Mouse (Mus musculus): ENCODE data around the gene Jun. TPM values are rescaled to one million over a fixed set of nuclear protein-coding genes. Genes with fewer than 3 reads are reported as not detected.

Jun gene
- total RNA-seq, 4 experiments from 2014 or later: 43.7 to 85.1 (median 58.2) TPM

GRCm38 (mm10) chr4:95031158-95031557, 20.9 kb downstream of the Jun start:
- no peak for DNase-seq (ENCODE audit: low spot score in 2 of 2)

DNA sequence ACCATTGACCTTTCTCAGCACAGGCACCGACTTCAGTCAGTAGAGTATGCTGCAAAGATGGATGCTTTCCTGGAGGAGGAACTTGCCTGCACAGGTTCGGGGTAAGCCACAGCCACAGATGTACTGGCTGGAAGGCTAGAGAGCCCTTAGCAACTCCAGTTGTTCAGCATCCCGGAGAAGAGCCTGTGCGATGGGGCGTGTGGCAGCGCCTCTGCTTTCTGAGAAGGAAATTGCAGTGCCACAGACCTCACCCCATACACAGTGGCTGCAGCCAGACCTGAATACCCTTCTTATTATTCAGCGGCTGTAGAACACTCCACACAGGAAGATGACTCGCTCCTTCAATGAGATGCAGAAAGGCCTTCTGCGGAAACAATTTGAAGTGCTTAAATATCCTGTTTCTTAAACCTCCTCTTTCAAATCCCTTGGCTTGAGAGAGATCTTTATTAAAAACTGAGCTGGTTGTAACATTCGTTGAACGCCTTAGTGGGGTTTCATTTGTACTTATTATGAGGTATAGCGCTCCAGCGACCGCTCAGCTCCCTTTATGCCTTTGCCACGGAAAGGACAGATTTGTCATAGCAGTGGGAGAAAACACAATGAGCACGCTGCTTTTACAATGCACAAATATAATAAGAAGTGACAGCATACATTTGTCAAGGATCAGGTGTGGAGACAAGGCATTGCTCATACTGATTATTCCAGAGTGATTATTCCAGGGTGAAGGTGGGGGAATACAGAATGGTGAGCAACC, 26.0 kb downstream of the Jun start:
- no peak for DNase-seq (ENCODE audit: low spot score in 2 of 2)

GRCm38 (mm10) chr4:95023350-95023953, 28.6 kb downstream of the Jun start:
- no peak for DNase-seq (ENCODE audit: low spot score in 2 of 2)

GRCm38 (mm10) chr4:95021649-95022637, 30.1 kb downstream of the Jun start:
- no peak for DNase-seq (ENCODE audit: low spot score in 2 of 2)

GRCm38 (mm10) chr4:95020201-95020600, 31.8 kb downstream of the Jun start:
- DNase-seq (ENCODE audit: low spot score in 2 of 2): no peak

DNA sequence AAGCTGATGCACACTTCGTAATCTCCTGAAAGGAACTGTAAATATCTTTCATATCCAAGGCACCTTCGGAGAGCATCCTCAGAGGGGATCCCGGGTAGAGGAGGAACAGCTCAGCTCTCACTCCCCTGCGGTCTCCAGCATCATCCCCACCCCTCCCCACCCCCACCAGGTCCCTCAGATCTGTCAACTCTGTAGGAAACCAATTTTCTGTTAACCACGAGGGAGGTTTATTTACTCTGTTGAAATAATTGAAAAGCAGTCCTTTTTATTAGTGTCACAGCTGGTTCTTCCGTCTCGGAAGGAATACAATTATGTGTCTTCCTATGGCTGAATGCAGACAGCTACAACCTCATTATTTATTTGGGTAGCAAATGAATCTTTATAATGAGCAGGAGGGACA, 33.8 kb downstream of the Jun start:
- DNase-seq (ENCODE audit: low spot score in 2 of 2): no peak

- DNase-seq (ENCODE audit: low spot score in 2 of 2): no peak
These were observed 39.3 kb downstream of the Jun start for GRCm38 (mm10) chr4:95012706-95013105.

DNA sequence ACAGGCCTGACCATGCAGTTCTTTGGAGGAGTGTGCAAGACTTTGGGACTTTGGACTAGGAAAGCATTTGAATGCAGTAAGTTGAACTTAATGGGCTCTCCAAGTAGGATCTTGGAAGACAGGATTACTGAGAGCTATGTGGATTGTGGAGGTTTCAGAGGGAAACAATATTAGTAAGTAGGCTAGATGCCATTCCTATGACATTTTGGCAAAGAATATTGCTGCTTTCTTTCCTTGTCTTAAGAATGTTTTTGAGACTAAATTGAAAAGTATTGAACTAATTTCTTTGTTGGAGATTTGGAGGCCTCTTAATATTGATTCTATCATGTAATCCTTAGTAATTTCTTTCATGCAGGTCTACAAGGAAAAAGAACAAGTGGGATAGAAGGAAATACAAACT, 39.8 kb downstream of the Jun start:
- no peak for DNase-seq (ENCODE audit: low spot score in 2 of 2)

- peak; percentile 29 to 51 for DNase-seq (ENCODE audit: low spot score in 2 of 2)
These were observed 43.6 kb downstream of the Jun start for GRCm38 (mm10) chr4:95008175-95009057.

DNA sequence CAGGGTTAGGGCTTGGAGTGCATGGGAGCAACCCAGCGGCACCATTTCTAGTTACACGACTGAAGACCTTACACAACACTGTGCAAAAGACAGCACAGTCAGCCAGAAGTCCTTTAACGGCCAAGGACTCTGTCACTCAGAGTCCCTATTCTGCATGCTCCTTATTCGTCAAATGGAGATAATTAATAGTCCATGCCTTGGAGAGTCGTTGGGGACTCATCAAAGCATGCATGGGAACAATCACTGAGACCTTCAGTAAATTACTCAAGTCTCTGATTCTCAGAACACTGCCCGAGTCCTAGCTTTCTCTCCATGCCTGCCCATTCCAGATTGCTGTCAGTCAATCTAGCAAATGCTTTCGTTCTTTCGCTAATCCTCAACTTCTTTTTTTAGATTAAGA, 44.3 kb downstream of the Jun start:
- DNase-seq (ENCODE audit: low spot score in 2 of 2): no peak

- DNase-seq (ENCODE audit: low spot score in 2 of 2): no peak
These were observed 46.7 kb downstream of the Jun start for GRCm38 (mm10) chr4:95005251-95005830.

DNA sequence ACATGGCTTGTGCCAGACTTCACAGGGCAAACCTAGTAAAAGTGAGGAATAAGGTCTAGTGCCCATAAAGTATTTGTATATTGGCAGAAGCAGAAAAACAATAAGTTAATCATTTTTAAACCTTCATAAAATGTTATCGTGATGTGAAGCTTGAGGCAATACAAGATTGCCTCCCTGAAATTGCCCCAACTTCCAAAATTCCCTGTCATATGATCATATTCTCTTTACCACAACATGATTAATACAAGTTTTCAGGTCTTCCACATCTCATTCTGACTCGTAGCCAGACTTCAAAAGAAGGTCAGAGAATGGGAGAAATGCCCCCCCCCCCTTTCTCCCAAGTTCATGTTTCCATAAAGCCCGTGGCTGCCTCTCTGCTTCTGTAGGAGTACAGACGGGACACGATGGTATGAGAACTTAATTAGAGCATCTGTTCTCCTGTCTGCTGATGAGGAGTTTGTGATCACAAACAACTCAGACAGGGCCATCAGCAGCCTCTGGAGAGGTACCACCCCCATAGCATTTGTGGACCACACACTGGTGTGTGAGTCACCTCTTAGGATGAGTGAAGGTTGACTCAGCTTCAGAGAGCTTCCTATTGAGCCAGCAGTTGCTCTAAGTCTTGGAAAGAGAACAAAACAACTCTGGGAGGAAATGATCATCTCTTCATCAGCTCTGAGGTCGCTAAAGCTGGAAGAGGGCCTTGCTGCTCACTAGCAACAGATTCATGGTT, 50.8 kb downstream of the Jun start:
- no peak for DNase-seq (ENCODE audit: low spot score in 2 of 2)

DNA sequence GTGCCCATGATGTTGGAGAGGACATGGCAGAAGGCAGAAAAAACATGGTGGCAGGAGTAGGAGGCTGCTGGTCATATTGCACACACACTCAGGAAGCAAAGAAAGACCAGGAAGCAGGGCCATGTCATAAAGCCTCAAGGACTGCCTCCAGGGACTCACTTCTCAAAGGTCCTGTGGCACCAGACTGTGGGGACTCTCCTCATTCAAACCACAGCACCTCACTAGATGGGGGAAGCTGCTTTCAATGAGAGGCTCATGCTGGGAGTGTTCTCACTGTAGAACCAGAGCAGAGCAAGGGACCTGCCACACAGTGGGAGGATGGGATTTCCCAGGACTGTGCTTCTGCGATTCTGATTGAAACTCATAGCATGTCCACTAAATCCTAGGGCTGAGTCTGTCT, 51.9 kb downstream of the Jun start:
- no peak for DNase-seq (ENCODE audit: low spot score in 2 of 2)

DNA sequence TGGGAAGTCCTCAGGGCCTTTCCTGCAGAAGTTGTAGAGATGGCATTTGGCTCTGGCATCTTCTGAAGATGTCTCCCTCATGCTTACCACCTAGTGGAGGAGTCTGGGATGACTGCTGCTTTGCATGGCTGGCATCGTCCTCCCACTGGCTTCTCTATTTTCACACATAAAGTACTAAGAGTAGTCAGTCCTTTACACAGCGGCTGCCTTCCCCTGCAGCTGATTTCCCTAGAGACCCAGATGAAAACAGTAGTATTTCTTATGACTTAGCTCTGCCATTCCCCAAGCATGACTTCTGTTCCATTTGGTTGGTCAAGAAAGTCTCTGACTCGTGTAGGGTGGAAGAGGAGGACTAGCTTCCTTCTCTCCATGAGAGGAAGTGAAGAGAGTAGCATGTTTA, 52.8 kb downstream of the Jun start:
- DNase-seq (ENCODE audit: low spot score in 2 of 2): no peak

Other genes with a start within 250 kb of the Jun start
- gene Eqtn, start 123.4 kb downstream of the Jun start, total RNA-seq (2022): 1 to 10 TPM in 1 of 4 experiments, under 1 TPM in 3; 0.75 to 1.1 (median 0.84) TPM
- 10 to 100 TPM in 1 of 4 experiments, 1 to 10 TPM in 3; 3.9 to 10.2 (median 6.9) TPM for gene Mysm1, start 73.1 kb downstream of the Jun start, total RNA-seq (2022)